Mouse (Mus musculus) ES-Bruce4 (cell line): Measurements from ENCODE around the gene Mx1.

Source experiments
- CTCF ChIP-seq: IDR thresholded peaks from one replicate; pipeline ENCODE4 v1.8.1; 2011; ENCODE audit warnings: low read depth, low read length
- EP300 ChIP-seq: IDR thresholded peaks from 2 replicates; pipeline ENCODE4 v1.6.1; 2011; ENCODE audit warnings: low read depth, low read length; ENCODE audit not compliant: insufficient read depth
- POLR2A ChIP-seq: IDR thresholded peaks from one replicate; pipeline ENCODE4 v1.8.1; 2011; ENCODE audit warnings: low read length; ENCODE audit not compliant: insufficient read depth

DNA sequence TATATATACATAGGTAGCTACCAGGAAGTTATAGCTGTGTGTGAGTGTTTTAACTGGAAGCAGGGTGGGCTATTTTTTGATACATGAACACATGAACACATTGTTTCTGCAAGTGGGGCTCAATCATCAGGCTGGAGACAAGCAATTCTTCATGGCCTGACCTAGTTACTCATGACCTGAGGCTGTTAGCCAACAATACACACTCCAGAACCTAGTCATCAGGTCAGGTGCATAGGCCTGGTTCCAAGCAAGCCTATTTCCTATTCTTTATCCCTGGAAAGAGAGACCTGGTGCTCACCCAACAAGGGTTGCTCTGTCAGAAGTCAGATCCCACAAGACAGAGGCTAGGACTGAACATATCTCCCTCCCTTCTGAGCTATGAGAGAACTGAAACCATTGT is 48.8 kb upstream of the Mx1 start:
- TF ChIP-seq POLR2A (no peak), CTCF (no peak), EP300 (no peak)
